Mouse (Mus musculus) bone marrow macrophage, adult 2 months (primary cell): ENCODE data around the gene Stx17.

Experiments used
- CTCF ChIP-seq: IDR thresholded peaks from 2 replicates; pipeline ENCODE4 v1.5.1; 2012; ENCODE audit warnings: low read depth, mild to moderate bottlenecking, low read length, moderate library complexity
- POLR2A ChIP-seq: IDR thresholded peaks from 2 replicates; pipeline ENCODE4 v1.6.1; 2012; ENCODE audit warnings: mild to moderate bottlenecking, low read depth, low read length, borderline replicate concordance

GRCm38 (mm10) chr4:48108591-48108990, 16.1 kb upstream of the Stx17 start:
- TF ChIP-seq CTCF = no peak
- TF ChIP-seq POLR2A = no peak
